Mouse (Mus musculus) embryonic fibroblast, embryonic 13.5 days (primary cell): ENCODE measurements around the gene Il18bp.

Source experiments
- CTCF ChIP-seq: IDR thresholded peaks from 2 replicates; pipeline ENCODE4 v1.5.1; 2011; ENCODE audit warnings: mild to moderate bottlenecking, control low read depth, low read length, moderate library complexity, borderline replicate concordance; ENCODE audit not compliant: insufficient read depth
- POLR2A ChIP-seq: IDR thresholded peaks from 2 replicates; pipeline ENCODE4 v1.6.1; 2011; ENCODE audit warnings: low read depth, mild to moderate bottlenecking, control low read depth, low read length, moderate library complexity

- no peak for TF ChIP-seq CTCF
- TF ChIP-seq POLR2A = no peak
Measured at GRCm38 (mm10) chr7:102023821-102024220, 5.3 kb upstream of the Il18bp start.
